Mouse (Mus musculus) urinary bladder, postnatal 4 days (tissue): ENCODE data around the gene Plekhg1.
A peak's percentile ranks its signal among the peaks of the same experiment; 100 is the strongest.

Experiments used
- DNase-seq, 2 experiments: peaks; one replicate each; pipeline ENCODE4 v3.0.0; 2021 to 2022; ENCODE audit warnings: low spot score in 2 of 2

The Plekhg1 gene

DNA sequence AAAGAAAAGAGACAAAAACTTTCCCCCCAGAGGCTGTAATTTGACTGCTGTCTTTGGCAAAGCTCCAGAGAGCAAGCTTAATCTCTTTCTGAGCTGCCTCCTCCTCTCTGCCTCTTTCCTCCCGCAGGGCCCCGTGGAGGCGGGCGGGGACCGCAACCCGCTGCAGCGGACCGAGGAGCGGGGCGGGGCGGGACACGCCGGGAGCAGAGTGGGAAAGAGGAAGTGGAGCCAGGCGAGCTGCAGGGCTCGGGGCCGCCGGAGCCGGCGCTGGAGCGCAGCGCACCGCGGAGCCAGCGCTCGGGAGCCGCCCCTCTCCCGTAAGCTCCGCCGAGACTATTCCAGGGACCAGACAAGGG is at the start of gene Plekhg1:
Gene Plekhg1, plus strand, starts transcription at position 217 of the 356 bp plus-strand sequence.
- DNase-seq, result peak; percentile 78 to 83

DNA sequence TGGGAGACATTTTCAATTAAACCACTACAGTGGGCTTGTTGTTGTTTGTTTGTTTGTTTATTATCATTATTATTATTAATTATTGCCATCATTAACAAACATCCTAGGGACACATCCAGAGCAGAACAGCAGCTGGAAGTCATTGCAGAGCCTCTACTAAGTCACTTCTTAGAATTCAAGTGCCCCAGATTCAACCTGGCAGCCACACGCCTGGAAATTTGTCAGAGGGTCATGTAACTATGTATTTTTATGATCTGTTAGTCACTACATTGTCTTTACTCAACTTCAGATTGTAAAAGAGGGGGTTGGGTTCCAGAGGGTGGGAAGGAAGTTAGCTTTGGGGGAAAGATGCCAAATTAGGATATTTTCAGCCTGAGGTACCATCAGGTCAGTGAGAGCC is 47.4 kb upstream of the Plekhg1 start:
- DNase-seq, result no peak

DNA sequence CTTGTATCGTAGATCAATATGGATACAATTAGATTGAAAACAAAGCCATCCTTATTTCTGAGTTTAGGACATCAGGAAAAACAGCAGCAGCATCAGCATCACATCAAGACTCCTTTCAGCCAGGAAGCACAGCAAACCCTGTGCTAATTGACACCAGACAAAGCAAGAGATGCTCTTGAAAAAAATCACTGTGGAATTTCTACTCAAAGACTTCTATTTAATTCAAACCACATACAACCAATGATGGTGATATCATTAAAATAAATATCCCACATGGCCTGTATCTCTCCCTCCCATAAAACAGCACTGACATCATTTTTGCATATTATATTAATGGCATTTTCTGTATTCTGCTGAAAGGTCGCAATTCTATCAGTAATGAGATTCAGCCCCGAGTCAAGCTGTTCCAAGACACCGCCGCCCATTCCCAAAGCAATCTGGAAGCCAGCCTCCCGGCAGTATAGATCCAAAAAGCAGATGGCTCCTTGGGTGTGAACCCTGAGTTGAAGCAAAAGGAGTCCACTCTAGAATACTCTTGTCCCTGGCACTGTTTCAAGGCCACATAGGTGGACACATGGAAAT is 46.4 kb upstream of the Plekhg1 start:
- DNase-seq, result no peak

DNA sequence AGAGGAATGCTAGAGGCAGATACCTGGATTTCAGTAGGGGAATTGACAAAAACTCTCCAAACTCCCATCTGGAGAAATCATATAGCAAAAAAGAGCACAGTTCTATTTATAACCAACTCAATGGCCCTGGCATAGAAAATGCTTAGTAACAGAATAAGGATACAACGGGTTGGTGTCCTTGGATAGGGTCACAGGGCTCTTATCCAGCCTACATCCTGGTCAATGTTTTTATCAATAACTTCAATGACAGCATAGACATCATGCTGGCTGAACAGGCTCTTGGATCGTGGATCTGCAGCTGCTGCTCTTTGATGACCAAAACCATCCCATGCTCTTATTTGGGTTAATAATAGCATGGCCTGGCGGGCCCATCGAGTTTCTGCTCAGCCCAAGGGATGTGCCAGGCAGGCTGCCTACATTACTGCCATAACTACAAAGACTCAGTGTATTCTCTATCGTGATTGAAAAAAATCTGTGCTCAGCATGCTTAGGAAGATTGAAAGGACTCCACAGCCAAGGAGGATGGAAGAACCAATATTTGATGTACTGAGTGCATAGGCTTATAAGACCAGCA is 44.7 kb upstream of the Plekhg1 start:
- DNase-seq, result no peak

DNA sequence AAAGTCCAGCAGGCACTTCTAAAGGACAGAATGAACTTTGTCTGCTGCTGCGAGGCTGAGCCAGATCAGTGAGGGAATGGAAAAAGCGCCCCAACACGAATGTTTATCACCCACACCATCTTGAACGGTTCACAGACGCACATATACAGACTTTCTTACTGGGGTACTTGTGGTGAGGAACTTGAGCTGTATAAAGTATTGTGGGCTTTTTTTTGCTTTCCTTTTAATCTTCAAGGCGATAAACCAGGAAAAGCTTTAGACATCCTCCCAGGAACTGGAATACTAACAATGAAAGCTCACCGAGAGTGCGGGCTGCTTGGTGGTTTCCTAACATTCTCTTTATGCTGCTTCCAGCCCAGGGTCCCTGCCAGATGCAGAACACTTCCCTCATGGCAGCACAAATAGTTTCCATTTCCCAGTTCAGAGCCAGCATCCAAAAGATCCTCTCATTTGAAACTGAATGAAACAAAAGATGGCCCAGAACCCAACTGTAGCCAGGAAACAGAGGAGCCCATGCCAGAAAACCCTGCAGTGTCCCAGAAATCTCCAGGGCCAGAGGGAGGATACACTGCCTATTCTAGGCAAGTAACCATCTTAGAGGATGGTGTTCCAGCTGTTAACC is 43.3 kb upstream of the Plekhg1 start:
- peak in 1 of 2 experiments; percentile 43 for DNase-seq

DNA sequence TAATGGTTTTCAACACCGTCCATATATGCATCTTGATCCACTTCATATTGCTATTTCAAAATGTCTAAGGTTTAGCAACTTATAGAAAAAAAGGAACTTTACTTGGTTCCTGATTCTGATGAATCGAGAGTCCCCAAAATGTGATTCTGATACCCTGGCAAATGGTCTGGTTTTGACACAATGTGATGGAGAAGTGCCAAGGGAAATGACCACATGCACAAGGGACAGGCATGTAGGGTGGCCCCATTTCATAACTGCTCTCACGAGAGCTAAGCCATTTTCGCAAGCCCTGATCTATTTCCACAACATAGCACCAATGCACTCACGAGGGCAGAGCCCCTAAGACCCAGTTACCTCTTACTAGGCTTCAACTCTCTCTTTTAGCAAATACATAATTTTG is 42.7 kb upstream of the Plekhg1 start:
- no peak for DNase-seq

DNA sequence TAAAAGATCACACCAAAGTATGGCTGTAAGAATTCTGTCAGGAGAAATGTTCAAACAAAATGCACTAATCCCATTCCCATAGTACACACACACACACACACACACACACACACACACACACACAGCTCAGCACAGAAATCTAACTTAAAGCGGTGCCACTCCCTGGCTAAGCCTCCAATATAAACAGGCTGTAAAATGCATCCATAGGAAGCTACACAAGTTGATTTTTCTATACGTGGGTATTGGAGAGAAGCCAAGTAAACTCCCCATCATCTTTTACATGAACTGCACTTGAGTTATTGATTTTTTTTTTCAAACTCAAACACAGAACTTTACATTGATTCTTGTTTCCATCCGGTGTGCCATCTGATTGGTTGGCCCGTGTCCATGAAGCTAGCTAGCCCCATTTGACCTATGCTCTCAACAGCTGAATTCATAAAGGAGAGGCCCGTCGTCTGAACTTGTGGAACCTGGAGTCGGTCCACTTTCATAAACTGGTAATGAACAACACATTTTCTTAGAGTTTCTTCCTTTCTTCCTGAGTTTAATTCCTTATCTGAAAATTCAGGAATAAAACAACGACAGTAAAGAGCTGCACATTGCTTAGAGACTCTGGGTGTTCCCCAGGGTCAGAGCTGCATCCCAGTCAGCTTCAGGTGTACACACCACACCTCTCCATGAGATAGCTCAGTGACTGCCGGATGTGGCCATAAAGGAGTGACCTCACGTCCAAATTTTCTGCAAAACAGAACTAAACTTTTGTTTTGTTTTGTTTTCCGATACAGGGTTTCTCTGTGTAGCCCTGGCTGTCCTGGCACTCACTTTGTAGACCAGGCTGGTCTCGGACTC is 39.7 kb upstream of the Plekhg1 start:
- no peak for DNase-seq

DNA sequence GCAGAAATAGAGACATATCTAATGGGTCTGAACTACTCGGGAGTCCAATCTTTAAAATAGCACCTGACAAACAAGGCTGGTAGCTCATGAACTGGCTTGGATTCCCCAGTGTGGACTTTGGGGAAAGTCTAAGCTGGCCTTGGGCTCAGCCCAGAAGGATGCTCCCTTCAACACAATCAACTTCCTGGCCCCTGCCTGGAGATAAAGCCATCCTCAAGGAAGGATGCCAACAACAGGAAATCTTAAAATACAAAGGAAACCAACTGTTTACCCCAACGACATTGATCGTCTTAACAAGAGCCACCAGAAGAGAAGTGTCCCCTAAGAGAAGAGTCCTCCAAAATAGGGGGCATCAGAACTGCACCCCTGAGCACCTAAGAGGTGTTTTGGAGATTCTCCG is 38.3 kb upstream of the Plekhg1 start:
- no peak for DNase-seq

DNA sequence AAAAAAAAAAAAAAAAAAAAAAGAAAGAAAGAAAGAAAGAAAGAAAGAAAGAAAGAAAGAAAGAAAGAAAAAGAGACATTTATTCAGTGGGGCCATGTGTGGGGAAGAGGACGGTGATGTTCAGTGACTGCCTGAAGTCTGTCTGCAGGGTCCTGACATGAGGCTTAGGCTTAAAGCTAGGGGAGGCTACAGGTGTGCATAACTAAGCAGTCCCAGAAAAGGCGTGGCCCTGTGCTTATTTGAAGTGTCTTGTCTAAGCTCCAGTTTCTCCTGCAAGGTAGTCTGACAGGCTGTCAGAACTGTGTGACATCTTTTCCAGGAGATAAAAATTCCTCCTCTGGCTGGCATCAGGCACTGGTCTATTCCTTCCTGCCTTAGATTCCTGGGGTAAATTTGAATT is 37.6 kb upstream of the Plekhg1 start:
- DNase-seq, result no peak

DNA sequence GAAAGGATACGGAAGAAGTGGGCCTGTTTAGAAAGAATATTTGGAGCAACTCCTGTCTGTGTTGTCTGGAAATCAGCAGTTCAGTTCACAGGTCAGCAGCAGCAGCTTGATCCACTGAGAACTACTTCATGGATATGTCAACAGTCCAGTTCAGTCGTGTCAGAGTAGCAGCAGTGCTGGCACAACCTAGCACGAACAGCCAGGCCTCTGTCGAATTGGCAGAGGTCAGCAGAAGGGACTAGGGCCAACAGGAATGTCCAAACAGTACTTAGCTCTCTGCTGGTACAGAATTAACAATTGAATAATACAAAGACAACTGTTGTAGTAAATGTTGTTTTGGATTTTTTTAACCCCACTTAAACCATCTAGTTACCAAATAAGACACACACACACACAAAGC is 33.9 kb upstream of the Plekhg1 start:
- DNase-seq, result no peak

DNA sequence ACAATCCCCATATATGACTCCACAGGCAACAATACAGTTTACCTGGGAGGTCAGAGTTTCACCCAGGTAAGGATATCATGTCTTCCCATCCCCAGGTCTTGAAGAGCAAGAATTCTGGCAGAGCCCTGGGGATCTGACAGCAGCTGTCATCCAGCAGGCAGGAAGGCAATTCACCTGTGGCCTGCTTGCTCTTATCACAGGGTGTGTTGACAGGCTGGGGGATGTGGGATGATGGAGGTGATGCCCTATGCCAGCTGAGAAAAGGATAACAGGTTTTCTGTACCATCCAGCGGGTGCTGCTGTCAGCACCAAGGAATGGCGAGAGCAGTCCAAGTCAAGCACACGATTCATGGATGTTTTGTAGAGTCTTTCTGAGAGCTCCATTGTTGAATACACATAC is 30.1 kb upstream of the Plekhg1 start:
- DNase-seq, result no peak

DNA sequence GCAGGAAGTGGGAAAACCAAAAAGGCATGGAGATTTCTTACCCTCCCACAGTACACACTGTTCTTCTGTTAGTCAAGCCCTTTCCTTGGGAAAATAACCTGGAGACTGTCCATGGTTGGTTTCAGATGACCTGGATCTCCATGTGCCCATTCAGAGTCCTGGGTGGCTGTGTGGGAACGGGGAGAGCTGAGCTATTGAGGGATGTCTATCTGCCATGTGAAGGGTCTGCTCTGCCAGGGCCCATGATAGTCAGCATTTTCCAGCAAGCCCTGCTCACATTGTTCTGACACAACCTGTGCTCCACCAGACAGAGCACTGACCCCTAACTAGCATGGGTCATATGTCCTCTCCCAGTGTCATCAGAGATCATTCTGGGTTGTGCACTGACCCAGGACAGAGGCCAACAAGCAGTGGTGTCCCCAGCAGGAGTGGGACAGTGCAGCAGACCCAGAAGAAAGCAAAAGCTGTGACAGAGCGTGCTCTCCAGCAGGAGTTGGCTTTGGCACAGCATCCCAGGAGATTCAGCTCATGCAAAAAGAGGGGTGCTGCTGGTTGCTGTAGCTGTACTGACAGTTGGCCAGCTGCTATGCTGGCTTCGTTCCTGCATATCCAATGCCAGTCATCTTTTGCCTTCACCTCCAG is 24.7 kb upstream of the Plekhg1 start:
- no peak for DNase-seq

DNA sequence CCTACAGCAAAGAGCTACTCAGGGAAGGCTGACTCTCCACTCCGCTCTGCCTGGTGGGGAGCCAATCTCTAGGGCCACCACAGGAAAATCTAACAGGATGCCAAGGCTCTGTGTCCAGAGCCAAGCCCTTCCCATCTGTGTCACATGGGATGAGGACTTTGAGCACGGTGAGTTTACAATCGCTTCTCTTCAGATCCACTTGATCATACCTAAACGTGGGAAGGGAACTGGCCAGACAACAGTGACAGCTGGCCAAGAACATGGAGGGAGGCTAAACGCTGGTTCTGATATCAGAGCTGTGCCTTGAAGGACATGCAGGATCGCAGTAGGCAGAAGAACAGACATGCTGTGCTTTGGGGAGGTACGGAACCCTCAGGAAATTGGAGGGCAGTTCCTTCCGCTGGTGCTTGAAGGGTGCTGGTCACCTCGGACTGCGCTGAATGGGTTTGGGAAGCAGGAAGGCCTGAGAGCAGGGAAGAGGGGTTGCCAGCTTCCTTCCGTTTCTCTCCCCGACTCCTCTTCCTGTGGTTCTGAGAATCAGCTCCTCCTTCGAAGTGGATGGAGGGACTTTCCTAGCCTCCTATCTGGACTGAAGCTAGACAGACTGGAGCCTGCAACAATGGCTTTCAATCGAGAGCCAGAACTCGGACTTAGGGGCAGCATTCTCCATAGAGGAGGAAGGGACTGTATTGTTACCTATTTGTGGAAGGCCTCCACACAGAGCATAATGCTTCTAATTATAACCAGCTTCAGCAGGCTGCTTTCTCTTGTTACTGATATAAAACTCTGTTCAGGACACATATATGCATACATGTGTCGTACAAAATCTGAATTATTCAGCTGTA is 21.9 kb upstream of the Plekhg1 start:
- no peak for DNase-seq

DNA sequence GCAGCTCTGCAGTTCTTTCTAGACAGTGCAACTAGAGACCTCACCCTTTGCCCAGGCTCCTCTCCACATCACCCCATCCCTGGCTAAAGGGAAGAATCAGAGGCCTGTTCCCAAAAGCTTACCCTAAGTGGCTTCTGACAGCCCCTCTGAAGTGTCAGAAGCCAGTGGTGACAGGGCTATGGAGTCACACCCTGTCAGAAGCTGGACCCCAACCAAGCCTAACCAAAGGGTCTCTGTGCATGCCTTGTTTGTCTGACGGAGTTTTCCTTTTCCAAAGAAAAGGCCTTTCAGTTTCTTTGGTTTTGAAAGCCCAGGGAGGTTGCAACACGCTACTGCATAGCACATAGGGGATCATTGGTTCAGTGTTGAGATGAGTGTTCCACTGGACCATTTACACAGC is 19.9 kb upstream of the Plekhg1 start:
- DNase-seq, result no peak

DNA sequence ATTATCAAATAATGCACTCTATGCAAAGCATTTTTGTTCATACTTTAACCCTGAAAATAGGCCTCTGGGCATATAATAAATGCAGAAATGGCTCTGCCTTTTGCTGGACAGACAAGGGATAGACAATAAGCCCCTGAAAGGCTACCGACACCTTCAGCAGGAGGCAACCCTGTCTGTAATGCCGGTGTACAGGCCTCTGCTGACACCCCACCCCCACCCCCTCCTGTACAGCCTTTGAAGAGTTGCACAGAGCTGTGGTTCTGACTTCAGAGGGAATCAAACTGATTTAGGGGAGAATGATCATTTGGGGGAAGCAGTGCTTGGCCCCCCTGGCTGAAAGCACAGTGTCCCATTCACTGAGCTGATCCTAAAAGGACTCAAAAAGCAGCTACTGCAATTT is 17.8 kb upstream of the Plekhg1 start:
- DNase-seq, result no peak

DNA sequence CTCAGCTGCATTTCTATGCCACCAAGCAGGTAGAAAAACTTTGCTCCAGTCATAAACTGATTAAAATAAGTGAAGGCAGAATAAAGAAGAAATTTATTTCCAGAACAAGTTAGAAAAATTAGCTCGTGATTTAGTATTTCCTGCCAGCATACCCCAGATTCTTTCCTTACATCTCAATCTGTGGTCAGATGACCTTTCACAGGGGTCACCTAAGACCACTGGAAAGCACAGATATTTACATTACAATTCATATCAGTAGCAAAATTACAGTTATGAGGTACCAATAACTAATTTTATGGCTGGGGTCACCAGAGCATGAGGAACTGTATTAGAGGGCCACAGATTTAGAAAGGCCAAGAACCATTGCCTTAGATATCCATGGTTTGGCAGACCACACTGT is 15.5 kb upstream of the Plekhg1 start:
- no peak for DNase-seq

DNA sequence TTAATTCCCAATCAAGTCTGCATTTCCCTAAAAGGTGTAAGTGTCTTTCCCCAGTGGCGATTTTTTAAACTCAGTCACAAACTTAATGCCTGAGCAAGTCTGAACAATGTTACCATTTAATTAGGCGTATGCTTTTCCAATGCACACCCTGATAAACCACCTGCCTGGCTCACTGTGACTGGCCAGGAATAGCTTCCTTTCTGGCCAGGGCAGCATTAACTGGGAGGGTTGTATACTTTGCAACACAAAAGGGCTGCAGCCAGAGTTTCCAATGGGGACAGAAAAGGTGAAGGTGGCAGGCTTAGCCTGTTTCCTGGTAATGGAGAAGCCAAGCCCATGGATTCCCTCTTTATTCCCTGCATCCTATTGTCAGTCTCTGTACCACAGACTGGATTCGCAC is 10.5 kb upstream of the Plekhg1 start:
- no peak for DNase-seq

DNA sequence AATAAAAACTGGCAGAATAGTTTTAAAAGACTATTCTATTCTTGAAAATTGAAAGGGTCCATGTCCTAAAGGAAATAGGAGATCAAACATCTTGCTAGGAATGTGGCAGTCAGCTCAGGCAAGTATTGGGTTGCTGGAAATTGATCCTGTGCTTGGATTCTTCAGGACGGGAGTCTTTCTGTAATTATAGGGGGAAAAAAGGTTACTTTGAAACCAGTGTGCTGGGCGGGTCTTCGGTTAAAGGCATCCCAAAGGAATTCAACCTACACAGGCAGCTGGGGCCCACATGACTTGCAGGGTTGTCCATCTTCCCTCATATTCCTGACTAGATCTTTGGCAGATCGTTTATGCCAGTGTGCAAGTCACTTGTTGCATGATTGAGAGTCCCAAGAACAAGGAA is 9.8 kb upstream of the Plekhg1 start:
- DNase-seq, result no peak

DNA sequence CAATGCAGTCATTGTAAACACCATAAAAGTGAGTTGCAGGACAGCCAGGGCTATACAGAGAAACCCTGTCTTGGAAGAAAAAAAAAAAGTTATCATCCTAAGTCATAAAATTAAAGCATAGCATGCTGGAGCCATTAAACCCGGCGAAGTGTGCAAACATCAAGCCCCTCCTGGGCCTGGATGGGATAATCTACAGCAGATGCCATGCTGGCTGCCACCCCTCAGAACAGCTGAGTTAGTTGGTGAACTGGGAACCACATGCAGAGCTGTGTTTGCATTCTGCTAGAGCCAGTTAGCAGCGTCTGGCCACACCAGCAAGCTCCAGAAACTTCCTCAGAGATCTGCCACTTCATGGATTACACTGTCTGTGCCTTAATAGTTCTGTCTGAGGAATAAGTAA is 3.1 kb upstream of the Plekhg1 start:
- no peak for DNase-seq

DNA sequence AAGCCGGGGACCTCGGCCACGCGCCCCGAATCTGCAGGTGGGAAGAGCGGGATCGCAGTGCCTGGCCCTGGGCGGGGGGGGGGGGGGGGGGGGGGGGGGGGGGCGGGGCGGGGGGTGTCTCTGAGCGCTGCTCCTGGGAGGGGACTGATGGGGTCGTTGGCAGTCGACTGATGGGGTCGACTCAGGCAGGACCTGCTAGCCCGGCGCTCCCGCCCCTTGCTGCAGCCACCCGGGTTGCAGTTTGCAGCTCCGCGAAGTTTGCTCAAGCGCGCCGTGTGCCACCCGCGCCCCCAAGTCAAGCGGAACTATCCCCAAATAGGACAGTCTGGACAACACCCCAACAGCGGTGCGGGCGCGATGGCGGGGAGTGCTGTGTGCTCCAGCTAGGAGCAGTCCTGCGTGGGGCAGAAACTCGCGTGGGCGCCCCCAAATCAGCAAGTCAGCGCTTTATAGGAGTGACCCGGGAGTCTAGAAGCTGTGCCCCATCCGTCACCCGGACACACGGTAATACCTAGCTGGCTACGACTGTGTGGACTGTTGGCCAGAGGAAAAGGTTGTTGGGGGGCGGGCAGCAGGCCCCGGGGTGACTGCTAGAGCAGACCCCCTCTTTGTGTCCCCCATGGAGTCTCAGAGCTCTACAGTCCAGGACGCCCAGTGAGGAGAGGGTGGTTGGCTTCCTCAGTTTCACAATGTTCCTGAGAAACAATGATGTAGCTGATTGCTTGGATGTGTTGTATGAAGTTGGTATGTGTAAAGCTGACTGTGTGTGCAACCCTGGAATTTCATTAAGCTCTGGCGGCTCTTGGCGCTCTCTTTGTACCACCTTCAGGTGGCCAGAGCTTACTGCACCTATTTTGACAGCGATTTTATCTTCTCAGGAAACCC is 582 bp downstream of the Plekhg1 start:
- DNase-seq, result peak in 1 of 2 experiments; percentile 28
